Comparison of ENCODE assay signal across 19 mouse cellular contexts in the genomic region with DNA sequence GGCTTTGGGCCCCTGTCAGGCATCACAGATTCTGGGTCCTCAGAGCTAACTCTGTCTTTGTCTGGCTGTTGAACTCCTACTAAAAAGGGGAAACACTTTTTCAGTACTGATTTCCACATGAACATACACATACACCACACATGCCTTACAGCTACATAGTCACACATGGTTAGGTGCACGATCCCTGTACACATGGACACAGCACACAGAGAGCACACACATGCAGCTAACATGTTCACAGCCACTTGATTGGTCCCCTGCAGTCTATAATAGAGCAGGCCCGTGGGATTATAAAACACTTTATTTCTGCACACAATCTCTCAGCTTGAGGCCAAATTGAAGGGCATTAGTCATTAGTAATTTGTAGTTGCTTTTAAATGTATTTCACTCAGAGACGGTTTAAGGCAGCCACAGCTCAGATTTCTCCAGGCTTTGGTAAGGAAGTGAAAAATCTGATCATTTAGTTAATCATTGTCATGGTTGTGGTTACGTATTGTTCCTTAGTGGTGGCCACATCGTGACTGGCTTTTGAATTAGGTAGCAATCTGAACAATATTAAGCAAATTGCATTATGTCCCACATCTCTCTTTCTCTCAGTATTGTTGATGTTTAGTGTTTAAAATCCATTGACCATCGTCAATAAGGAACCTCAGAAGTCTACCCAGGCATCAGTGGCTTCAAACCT. TPM values are rescaled to one million over a fixed set of nuclear protein-coding genes. Genes with fewer than 3 reads are reported as not detected.
DNase-seq lines count a peak whose midpoint lies in the region; ATAC-seq lines count a peak whose summit lies in the region.
"Had no signal": no experiment of that assay in that cellular context is flagged by ENCODE, and none has a peak within 500 bp of the region (broad histone marks: within the 10 kb centered on the region; RNA-seq: fewer than 3 reads in every experiment).

No protein-coding gene starts in this region.

- H3K9ac ChIP-seq in forebrain, embryonic 13.5 days: no peak overlapping the region
- no peak overlapping the region for H3K9ac ChIP-seq in hindbrain, embryonic 15.5 days
- H3K9ac ChIP-seq in hindbrain, embryonic 16.5 days (ENCODE audit: low read depth, low read length): no peak overlapping the region
- H3K9ac ChIP-seq in midbrain, embryonic 14.5 days (replicated peaks; ENCODE audit: low read length): no peak overlapping the region
- H3K9ac ChIP-seq in midbrain, embryonic 15.5 days: no peak overlapping the region
- H3K9ac ChIP-seq: limb, embryonic 12.5 days; liver, embryonic 14.5 days had no signal

- ATAC-seq in forebrain, embryonic 13.5 days: no peak
- no peak for ATAC-seq in hindbrain, embryonic 15.5 days (ENCODE audit: low FRiP score, low read depth)
- ATAC-seq in hindbrain, embryonic 16.5 days: no peak
- no peak for ATAC-seq in midbrain, embryonic 14.5 days (ENCODE audit: low FRiP score, low TSS enrichment)
- ATAC-seq in midbrain, embryonic 15.5 days (replicated peaks): no peak
- ATAC-seq: CD4-positive, CD25-positive, alpha-beta regulatory T cell, adult 4 months had no signal

- no peak overlapping the region for H3K4me2 ChIP-seq in forebrain, embryonic 13.5 days
- no peak overlapping the region for H3K4me2 ChIP-seq in hindbrain, embryonic 15.5 days
- no peak overlapping the region for H3K4me2 ChIP-seq in hindbrain, embryonic 16.5 days (ENCODE audit: low read length)
- H3K4me2 ChIP-seq in midbrain, embryonic 14.5 days (ENCODE audit: low read length): no peak overlapping the region
- H3K4me2 ChIP-seq in midbrain, embryonic 15.5 days: no peak overlapping the region
- H3K4me2 ChIP-seq: limb, embryonic 12.5 days had no signal

- H3K36me3 ChIP-seq in forebrain, embryonic 10.5 days (replicated peaks): no peaks in the 10 kb centered on the region
- no peaks in the 10 kb centered on the region for H3K36me3 ChIP-seq in forebrain, embryonic 13.5 days (ENCODE audit: poor library complexity, severe bottlenecking)
- H3K36me3 ChIP-seq in hindbrain, embryonic 15.5 days: no peaks in the 10 kb centered on the region
- no peaks in the 10 kb centered on the region for H3K36me3 ChIP-seq in hindbrain, embryonic 16.5 days (ENCODE audit: control insufficient read depth, insufficient read depth, low read length)
- no peaks in the 10 kb centered on the region for H3K36me3 ChIP-seq in midbrain, embryonic 14.5 days (ENCODE audit: control insufficient read depth, insufficient read depth, low read length)
- no peaks in the 10 kb centered on the region for H3K36me3 ChIP-seq in midbrain, embryonic 15.5 days (replicated peaks)
- H3K36me3 ChIP-seq: G1E; limb, embryonic 12.5 days had no signal

- H3K27me3 ChIP-seq in forebrain, embryonic 10.5 days (ENCODE audit: poor library complexity, severe bottlenecking): 0 out of 2 replicates have a peak, but pooled peaks cover 5% of the 10 kb centered on the region
- no peaks in the 10 kb centered on the region for H3K27me3 ChIP-seq in forebrain, embryonic 13.5 days
- no peaks in the 10 kb centered on the region for H3K27me3 ChIP-seq in hindbrain, embryonic 15.5 days
- H3K27me3 ChIP-seq in hindbrain, embryonic 16.5 days (replicated peaks; ENCODE audit: control insufficient read depth, insufficient read depth, low read length): no peaks in the 10 kb centered on the region
- H3K27me3 ChIP-seq in midbrain, embryonic 14.5 days (ENCODE audit: control insufficient read depth, insufficient read depth, low read length): no peaks in the 10 kb centered on the region
- H3K27me3 ChIP-seq in midbrain, embryonic 15.5 days (replicated peaks): no peaks in the 10 kb centered on the region
- H3K27me3 ChIP-seq: limb, embryonic 12.5 days had no signal

- H3K4me3 ChIP-seq in forebrain, embryonic 10.5 days: no peak overlapping the region
- no peak overlapping the region for H3K4me3 ChIP-seq in forebrain, embryonic 13.5 days
- no peak overlapping the region for H3K4me3 ChIP-seq in hindbrain, embryonic 15.5 days
- H3K4me3 ChIP-seq in hindbrain, embryonic 16.5 days (ENCODE audit: low read length): no peak overlapping the region
- H3K4me3 ChIP-seq in midbrain, embryonic 14.5 days (replicated peaks; ENCODE audit: low read depth, low read length): no peak overlapping the region
- no peak overlapping the region for H3K4me3 ChIP-seq in midbrain, embryonic 15.5 days
- H3K4me3 ChIP-seq: limb, embryonic 12.5 days had no signal

- peak overlapping the region; percentile 30; the same call in 1 of the 2 replicates for H3K27ac ChIP-seq in forebrain, embryonic 10.5 days
- H3K27ac ChIP-seq in forebrain, embryonic 13.5 days: no peak overlapping the region
- peak overlapping the region; percentile 10; the same call in 1 of the 2 replicates for H3K27ac ChIP-seq in hindbrain, embryonic 15.5 days (replicated peaks)
- no peak overlapping the region for H3K27ac ChIP-seq in hindbrain, embryonic 16.5 days (ENCODE audit: low read depth, low read length)
- H3K27ac ChIP-seq in midbrain, embryonic 14.5 days (replicated peaks; ENCODE audit: low read depth, low read length): peak overlapping the region; percentile 26; the same call in 1 of the 2 replicates
- no peak overlapping the region for H3K27ac ChIP-seq in midbrain, embryonic 15.5 days
- H3K27ac ChIP-seq: limb, embryonic 12.5 days; liver, embryonic 14.5 days had no signal

- peaks cover 23% of the 10 kb centered on the region for H3K4me1 ChIP-seq in forebrain, embryonic 10.5 days
- peaks cover 18% of the 10 kb centered on the region for H3K4me1 ChIP-seq in forebrain, embryonic 13.5 days
- peaks cover 11% of the 10 kb centered on the region for H3K4me1 ChIP-seq in hindbrain, embryonic 15.5 days (replicated peaks)
- H3K4me1 ChIP-seq in hindbrain, embryonic 16.5 days (ENCODE audit: control insufficient read depth, insufficient read depth, low read depth, low read length): peaks cover 8% of the 10 kb centered on the region
- H3K4me1 ChIP-seq in midbrain, embryonic 14.5 days (ENCODE audit: control insufficient read depth, insufficient read depth, low read length): no peaks in the 10 kb centered on the region
- peaks cover 13% of the 10 kb centered on the region for H3K4me1 ChIP-seq in midbrain, embryonic 15.5 days
- H3K4me1 ChIP-seq: limb, embryonic 12.5 days had no signal

- no peak for DNase-seq in forebrain, embryonic 10.5 days (ENCODE audit: extremely low spot score, low spot score)
- DNase-seq in midbrain, embryonic 14.5 days: no peak
- peak; percentile 26 for DNase-seq in retina, postnatal 1 day
- DNase-seq in urinary bladder, postnatal 25 days (ENCODE audit: low spot score): no peak
- DNase-seq: cerebellum, postnatal 10 days; layer of hippocampus, adult 9-11 months; lung, postnatal 10 days; right cerebral cortex, adult 18-20 months; thymus, adult 18-20 months had no signal

- H3K9me3 ChIP-seq in forebrain, embryonic 10.5 days: no peaks in the 10 kb centered on the region
- no peaks in the 10 kb centered on the region for H3K9me3 ChIP-seq in forebrain, embryonic 13.5 days (replicated peaks)
- H3K9me3 ChIP-seq in hindbrain, embryonic 15.5 days: no peaks in the 10 kb centered on the region
- no peaks in the 10 kb centered on the region for H3K9me3 ChIP-seq in hindbrain, embryonic 16.5 days (ENCODE audit: control insufficient read depth, low read length)
- H3K9me3 ChIP-seq in midbrain, embryonic 14.5 days (ENCODE audit: control insufficient read depth, low read length): no peaks in the 10 kb centered on the region
- no peaks in the 10 kb centered on the region for H3K9me3 ChIP-seq in midbrain, embryonic 15.5 days
- H3K9me3 ChIP-seq: G1E; limb, embryonic 12.5 days had no signal

- WGBS in forebrain, embryonic 10.5 days: 73% methylated on average over 6 of the region's 6 CpGs
- 46% methylated on average over 6 of the region's 6 CpGs for WGBS in forebrain, embryonic 13.5 days
- 40% methylated on average over 6 of the region's 6 CpGs for WGBS in hindbrain, embryonic 15.5 days
- WGBS in hindbrain, embryonic 16.5 days: 48% methylated on average over 6 of the region's 6 CpGs
- 64% methylated on average over 6 of the region's 6 CpGs for WGBS in midbrain, embryonic 14.5 days
- 58% methylated on average over 6 of the region's 6 CpGs for WGBS in midbrain, embryonic 15.5 days

RNA-seq across cellular contexts. Expression of gene Myo3b, which starts 27.6 kb away (rescaled TPM):
- not detected in 2 replicates for polyA plus RNA-seq in forebrain, embryonic 10.5 days (2016; fragmentation: Nextera tagmentation; extraction: Ambion mirVana)
- polyA plus RNA-seq in forebrain, embryonic 13.5 days (2015; fragmentation: Nextera tagmentation; extraction: Ambion mirVana): 0.18 and 0.25 TPM in 2 replicates
- 0.10 and 0.26 TPM in 2 replicates for polyA plus RNA-seq in hindbrain, embryonic 15.5 days (2015; fragmentation: Nextera tagmentation; extraction: Ambion mirVana)
- 0.17 and 0.39 TPM in 2 replicates for polyA plus RNA-seq in hindbrain, embryonic 16.5 days (2015; fragmentation: Nextera tagmentation; extraction: Ambion mirVana)
- polyA plus RNA-seq in midbrain, embryonic 14.5 days (2014; fragmentation: Nextera tagmentation; extraction: Ambion mirVana): 0.28 and 0.43 TPM in 2 replicates
- polyA plus RNA-seq in midbrain, embryonic 15.5 days (2015; fragmentation: Nextera tagmentation; extraction: Ambion mirVana): 0.24 and 0.41 TPM in 2 replicates
- polyA plus RNA-seq: embryonic facial prominence, embryonic 14.5 days; G1E; limb, embryonic 12.5 days; liver, embryonic 14.5 days; small intestine, adult 2 months had no signal

Comparison
In these comparisons a context has a peak if more than half of its experiments do, and no peak if none do; other contexts are left out.
1. H3K27ac ChIP-seq: peak in forebrain, embryonic 10.5 days (single experiment), hindbrain, embryonic 15.5 days (single experiment) and midbrain, embryonic 14.5 days (single experiment); none in forebrain, embryonic 13.5 days (single experiment), hindbrain, embryonic 16.5 days (single experiment) and midbrain, embryonic 15.5 days (single experiment).